ENCODE assay signal across 30 mouse cellular contexts in the genomic region with DNA sequence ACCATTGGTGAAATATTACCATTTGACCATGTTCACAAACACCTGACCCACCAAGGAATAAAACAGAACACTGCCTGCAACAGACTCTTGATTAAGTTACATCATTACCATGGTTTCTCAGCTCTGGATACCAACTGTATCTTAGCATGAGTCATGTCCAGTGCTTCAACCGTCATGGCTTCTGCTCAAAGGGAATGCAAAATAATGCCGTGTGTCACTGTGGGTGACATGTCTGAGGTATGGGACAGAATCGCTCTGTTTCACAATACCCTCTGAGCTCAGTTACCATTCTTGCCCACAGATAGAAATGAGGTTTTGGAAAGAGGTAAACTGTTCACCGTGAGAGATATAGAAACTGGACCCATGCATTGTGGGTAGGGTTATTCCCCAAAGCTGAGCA.
A peak's percentile ranks its signal among the peaks of the same experiment; 100 is the strongest.
DNase-seq lines count a peak whose midpoint lies in the region; ATAC-seq and TF ChIP-seq lines count a peak whose summit lies in the region.
"Had no signal": no experiment of that assay in that cellular context is flagged by ENCODE, and none has a peak within 500 bp of the region (broad histone marks: within the 10 kb centered on the region; RNA-seq: fewer than 3 reads in every experiment).

No protein-coding gene starts in this region.

- POLR2A ChIA-PET in Patski (lab: Charles Lee), result no interaction called here

- in situ Hi-C loops in CH12.LX (cut with MboI; ENCODE audit: low pct_ligation_motif_present, low pct_unique_long_range_greater_than_20kb, low sequenced_read_pairs), result no loop called here
- in situ Hi-C loops in Patski (cut with MboI; ENCODE audit: low pct_unique_long_range_greater_than_20kb), result no loop called here

- TF ChIP-seq CTCF in CH12.LX (conservative IDR thresholded peaks at IDR 0.05 in 1 of 2, IDR thresholded peaks at IDR 0.05 in 1 of 2; ENCODE audit: low read depth in 2 of 2, low read length in 2 of 2) (no peak), Patski (IDR thresholded peaks at IDR 0.05) (no peak)

- CTCF ChIA-PET in Patski (lab: Charles Lee), result no interaction called here

- no peaks in the 10 kb centered on the region for H3K9me3 ChIP-seq in CH12.LX (replicated peaks; ENCODE audit: low read length)
- H3K9me3 ChIP-seq in forebrain, embryonic 16.5 days (ENCODE audit: control insufficient read depth, low read length), result no peaks in the 10 kb centered on the region
- H3K9me3 ChIP-seq: forebrain, embryonic 10.5 days; forebrain, embryonic 13.5 days; G1E; heart, embryonic 12.5 days; heart, embryonic 15.5 days; hindbrain, embryonic 10.5 days; hindbrain, embryonic 13.5 days had no signal

- DNase-seq in 416B (ENCODE audit: low read depth), result peak; percentile 92
- DNase-seq in CH12.LX (ENCODE audit: extremely low read depth), result peak; percentile 51
- peak; percentile 70 for DNase-seq in Patski (ENCODE audit: low read depth, low spot score)
- DNase-seq in induced T-regulatory cell, adult 2 months (ENCODE audit: low read depth), result peak; percentile 16
- no peak for DNase-seq in gastrocnemius, postnatal 14 days
- DNase-seq in adrenal gland, adult (ENCODE audit: inconsistent age in 2 of 2, low spot score in 1 of 2), result no peak
- no peak for DNase-seq in lung, postnatal 36 days
- DNase-seq: adrenal gland, postnatal 10 days; cerebellum, adult 11 months; cerebellum, adult 2 months; cerebellum, adult 9-11 months; cerebellum, postnatal 25 days; embryo, embryonic 11 days; forebrain, postnatal 0 days; gastrocnemius, adult 2 months; gastrocnemius, postnatal 25 days; heart, postnatal 10 days; heart, postnatal 36 days; kidney, adult 2 months had no signal

- TF ChIP-seq RAD21 in CH12.LX (IDR thresholded peaks at IDR 0.05; ENCODE audit: low read depth, low read length), result no peak

- no peaks in the 10 kb centered on the region for H3K36me3 ChIP-seq in CH12.LX (replicated peaks in 1 of 2; ENCODE audit: control insufficient read depth in 1 of 2, insufficient read depth in 1 of 2, low read length in 1 of 2)
- no peaks in the 10 kb centered on the region for H3K36me3 ChIP-seq in forebrain, embryonic 16.5 days (ENCODE audit: control insufficient read depth, insufficient read depth)
- H3K36me3 ChIP-seq: forebrain, embryonic 10.5 days; G1E; heart, embryonic 12.5 days; heart, embryonic 15.5 days; hindbrain, embryonic 10.5 days; hindbrain, embryonic 13.5 days had no signal

- TF ChIP-seq EP300 in CH12.LX (IDR thresholded peaks at IDR 0.05; ENCODE audit: low read length), result peak; percentile 67

- no peaks in the 10 kb centered on the region for H3K79me2 ChIP-seq in CH12.LX (replicated peaks; ENCODE audit: control insufficient read depth, extremely low read depth, insufficient read depth, poor library complexity, severe bottlenecking)

- H3K4me1 ChIP-seq in CH12.LX (ENCODE audit: control insufficient read depth in 1 of 2, insufficient read depth in 2 of 2), result peaks cover 11 to 19% of the 10 kb centered on the region in 2 experiments
- H3K4me1 ChIP-seq in forebrain, embryonic 16.5 days (replicated peaks; ENCODE audit: control insufficient read depth, insufficient read depth, low read length), result no peaks in the 10 kb centered on the region
- H3K4me1 ChIP-seq: forebrain, embryonic 13.5 days; heart, embryonic 15.5 days; hindbrain, embryonic 13.5 days had no signal

- intact Hi-C loops in gastrocnemius, postnatal 14 days (cut with DNase I; ENCODE audit: low total_unique reads), result no loop called here

- H3K27me3 ChIP-seq in CH12.LX (replicated peaks) (no peaks in the 10 kb centered on the region), Patski (no peaks in the 10 kb centered on the region)
- no peaks in the 10 kb centered on the region for H3K27me3 ChIP-seq in forebrain, embryonic 16.5 days (replicated peaks; ENCODE audit: control insufficient read depth, insufficient read depth, low read length)
- H3K27me3 ChIP-seq: forebrain, embryonic 13.5 days; heart, embryonic 12.5 days; heart, embryonic 15.5 days; hindbrain, embryonic 13.5 days had no signal

- peak overlapping the region; percentile 29; the same call in 1 of the 2 replicates for H3K27ac ChIP-seq in CH12.LX (ENCODE audit: insufficient read depth, low read depth)
- no peak overlapping the region for H3K27ac ChIP-seq in forebrain, embryonic 16.5 days (ENCODE audit: low read length)
- H3K27ac ChIP-seq: forebrain, embryonic 10.5 days; forebrain, embryonic 13.5 days; gastrocnemius, adult 2 months; heart, embryonic 15.5 days; hindbrain, embryonic 10.5 days; hindbrain, embryonic 13.5 days had no signal

- H3K4me3 ChIP-seq in CH12.LX (replicated peaks in 1 of 3; ENCODE audit: low read depth in 2 of 3, low read length in 2 of 3, poor library complexity in 1 of 3), result no peak overlapping the region
- no peak overlapping the region for H3K4me3 ChIP-seq in forebrain, embryonic 16.5 days (replicated peaks; ENCODE audit: low read length)
- H3K4me3 ChIP-seq: forebrain, embryonic 10.5 days; forebrain, embryonic 13.5 days; gastrocnemius, adult 2 months; heart, embryonic 12.5 days; heart, embryonic 15.5 days; hindbrain, embryonic 10.5 days; hindbrain, embryonic 13.5 days had no signal

- 93% methylated on average over 4 of the region's 4 CpGs for WGBS in forebrain, embryonic 16.5 days

- no peak overlapping the region for H3K9ac ChIP-seq in CH12.LX (ENCODE audit: insufficient read depth, low read depth)
- H3K9ac ChIP-seq in forebrain, embryonic 16.5 days (replicated peaks; ENCODE audit: low read depth, low read length), result no peak overlapping the region
- H3K9ac ChIP-seq: forebrain, embryonic 13.5 days; forebrain, postnatal 0 days; heart, embryonic 12.5 days; heart, embryonic 15.5 days; hindbrain, embryonic 13.5 days had no signal

- peak; percentile 98 for ATAC-seq in Patski
- ATAC-seq in forebrain, embryonic 16.5 days, result no peak
- ATAC-seq: forebrain, embryonic 13.5 days; forebrain, postnatal 0 days; hindbrain, embryonic 16.5 days; inflammation-experienced regulatory T-cells, adult 6 months; intestine, postnatal 0 days had no signal

- H3K4me2 ChIP-seq in CH12.LX (ENCODE audit: insufficient read depth, low read depth, poor library complexity, severe bottlenecking), result no peak overlapping the region; the same call in 1 of the 2 replicates
- H3K4me2 ChIP-seq in forebrain, embryonic 16.5 days (ENCODE audit: low read length), result no peak overlapping the region
- H3K4me2 ChIP-seq: forebrain, embryonic 13.5 days; heart, embryonic 12.5 days; heart, embryonic 15.5 days; hindbrain, embryonic 13.5 days had no signal

- dilution Hi-C loops in CH12.LX (cut with MboI; ENCODE audit: extremely low pct_ligation_motif_present, extremely low pct_unique_long_range_greater_than_20kb, low sequenced_read_pairs), result no loop called here

- no peak for TF ChIP-seq POLR2A in CH12.LX (IDR thresholded peaks at IDR 0.05; ENCODE audit: low read depth, low read length)

TF ChIP-seq in CH12.LX, 34 proteins besides CTCF, POLR2A, EP300 and RAD21 (continues in another document):
- TF ChIP-seq ZKSCAN1 (IDR thresholded peaks at IDR 0.05; ENCODE audit: borderline replicate concordance, low read depth, low read length), result no peak
- no peak; the same call in 1 of the 2 replicates for TF ChIP-seq SMC3 (IDR thresholded peaks at IDR 0.05; ENCODE audit: low read depth, low read length)
- TF ChIP-seq RCOR1 (conservative IDR thresholded peaks at IDR 0.05; ENCODE audit: low read depth, low read length), result no peak
- no peak for TF ChIP-seq PAX5 (IDR thresholded peaks at IDR 0.05; ENCODE audit: low read length)
- no peak for TF ChIP-seq KAT2A (IDR thresholded peaks at IDR 0.05; ENCODE audit: insufficient replicate concordance, low read length)
- peak; percentile 84; the same call in 1 of the 2 replicates for TF ChIP-seq MEF2A (IDR thresholded peaks at IDR 0.05; ENCODE audit: borderline replicate concordance, low read depth, low read length)
- TF ChIP-seq ZC3H11A (IDR thresholded peaks at IDR 0.05; ENCODE audit: low read depth, low read length), result no peak
- no peak for TF ChIP-seq MYC (IDR thresholded peaks at IDR 0.05; ENCODE audit: low read depth, low read length)
- TF ChIP-seq IRF4 (IDR thresholded peaks at IDR 0.05; ENCODE audit: low read depth, low read length), result peak; percentile 75
- TF ChIP-seq E2F4 (IDR thresholded peaks at IDR 0.05; ENCODE audit: insufficient replicate concordance, low read depth, low read length), result no peak
- TF ChIP-seq ETS1 (conservative IDR thresholded peaks at IDR 0.05; ENCODE audit: low read depth, low read length), result peak; percentile 68
- TF ChIP-seq BHLHE40 (IDR thresholded peaks at IDR 0.05; ENCODE audit: low read depth, low read length), result peak; percentile 33; the same call in 1 of the 2 replicates
- no peak for TF ChIP-seq TCF12 (IDR thresholded peaks at IDR 0.05; ENCODE audit: low read depth, low read length)
- no peak for TF ChIP-seq ZMIZ1 (IDR thresholded peaks at IDR 0.05; ENCODE audit: low read depth, low read length)
- TF ChIP-seq NRF1 (IDR thresholded peaks at IDR 0.05; ENCODE audit: low read depth, low read length), result no peak
- 0 out of 2 replicates have a peak, but pooled peaks have one; percentile 63 for TF ChIP-seq TBP (conservative IDR thresholded peaks at IDR 0.05; ENCODE audit: low read depth, low read length)
- no peak for TF ChIP-seq MAZ (IDR thresholded peaks at IDR 0.05; ENCODE audit: low read depth, low read length)
- TF ChIP-seq GABPA (IDR thresholded peaks at IDR 0.05; ENCODE audit: insufficient replicate concordance, low read depth, low read length), result no peak
- TF ChIP-seq JUN (IDR thresholded peaks at IDR 0.05; ENCODE audit: insufficient read depth, low read depth, low read length), result peak; percentile 49; the same call in 1 of the 2 replicates
- TF ChIP-seq NELFE (IDR thresholded peaks at IDR 0.05; ENCODE audit: low read depth, low read length), result no peak
- no peak for TF ChIP-seq CHD2 (IDR thresholded peaks at IDR 0.05; ENCODE audit: low read length)
- no peak for TF ChIP-seq USF2 (conservative IDR thresholded peaks at IDR 0.05; ENCODE audit: low read depth, low read length)
- no peak for TF ChIP-seq SIN3A (IDR thresholded peaks at IDR 0.05; ENCODE audit: low read length)
- TF ChIP-seq JUND (conservative IDR thresholded peaks at IDR 0.05; ENCODE audit: low read depth, low read length), result peak; percentile 34; the same call in 1 of the 2 replicates
- TF ChIP-seq HCFC1 (IDR thresholded peaks at IDR 0.05; ENCODE audit: low read depth, low read length), result no peak
- no peak for TF ChIP-seq POLR2AphosphoS2 (IDR thresholded peaks at IDR 0.05; ENCODE audit: low read depth, low read length)
- TF ChIP-seq USF1 (IDR thresholded peaks at IDR 0.05; ENCODE audit: low read depth, low read length), result no peak
- 0 out of 2 replicates have a peak, but pooled peaks have one; percentile 18 for TF ChIP-seq MAFK (IDR thresholded peaks at IDR 0.05; ENCODE audit: insufficient replicate concordance, low read length)
- TF ChIP-seq MXI1 (IDR thresholded peaks at IDR 0.05; ENCODE audit: low read depth, low read length), result 0 out of 2 replicates have a peak, but pooled peaks have one; percentile 28
- TF ChIP-seq ZNF384 (IDR thresholded peaks at IDR 0.05; ENCODE audit: low read depth, low read length), result no peak

Comparison
In these comparisons a context has a peak if more than half of its experiments do, and no peak if none do; other contexts are left out.
1. DNase-seq: peak in 416B (single experiment), CH12.LX (single experiment), Patski (single experiment) and induced T-regulatory cell, adult 2 months (single experiment); none in gastrocnemius, postnatal 14 days (single experiment), adrenal gland, adult (0 of 2) and lung, postnatal 36 days (single experiment).